Mouse (Mus musculus) liver, postnatal 0 days (tissue): ENCODE data around the gene Mlxipl.

Experiments used
- CTCF ChIP-seq: sonication (generic); IDR thresholded peaks from 2 replicates; pipeline ENCODE4 v1.5.1; 2016; ENCODE audit warnings: antibody characterized with exemption, low read depth
- EP300 ChIP-seq: IDR thresholded peaks from 2 replicates; pipeline ENCODE4 v1.6.1; 2016; ENCODE audit warnings: antibody characterized with exemption, low read depth, mild to moderate bottlenecking

DNA sequence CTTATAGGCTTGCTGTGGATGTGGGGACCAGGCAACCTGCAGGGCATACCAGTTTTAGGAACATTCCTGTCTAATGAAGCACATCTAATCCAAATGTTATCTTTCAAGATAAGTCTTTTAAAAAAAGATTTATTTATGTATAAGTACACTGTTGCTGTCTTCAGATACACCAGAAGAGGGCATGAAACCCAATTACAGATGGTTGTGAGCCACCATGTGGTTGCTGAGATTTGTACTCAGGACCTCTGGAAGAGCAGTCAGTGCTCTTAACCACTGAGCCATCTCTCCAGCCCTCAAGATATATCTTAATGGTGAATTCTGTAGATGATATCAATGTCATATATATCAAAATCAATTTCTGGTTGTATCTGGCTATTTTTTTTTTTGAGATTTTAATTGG, 56.3 kb downstream of the Mlxipl start:
- TF ChIP-seq CTCF (no peak), EP300 (no peak)
